Mouse (Mus musculus) lung, postnatal 10 days (tissue): Measurements from ENCODE around the gene Tent5a.
A peak's percentile ranks its signal among the peaks of the same experiment; 100 is the strongest.

Source experiments
- DNase-seq: peaks from one replicate; pipeline ENCODE4 v3.0.0; 2021

The Tent5a gene

GRCm38 (mm10) chr9:85327242-85328211 is at the start of gene Tent5a:
Tent5a (minus strand) TSS chr9:85327348.
- DNase-seq: peak; percentile 90

DNA sequence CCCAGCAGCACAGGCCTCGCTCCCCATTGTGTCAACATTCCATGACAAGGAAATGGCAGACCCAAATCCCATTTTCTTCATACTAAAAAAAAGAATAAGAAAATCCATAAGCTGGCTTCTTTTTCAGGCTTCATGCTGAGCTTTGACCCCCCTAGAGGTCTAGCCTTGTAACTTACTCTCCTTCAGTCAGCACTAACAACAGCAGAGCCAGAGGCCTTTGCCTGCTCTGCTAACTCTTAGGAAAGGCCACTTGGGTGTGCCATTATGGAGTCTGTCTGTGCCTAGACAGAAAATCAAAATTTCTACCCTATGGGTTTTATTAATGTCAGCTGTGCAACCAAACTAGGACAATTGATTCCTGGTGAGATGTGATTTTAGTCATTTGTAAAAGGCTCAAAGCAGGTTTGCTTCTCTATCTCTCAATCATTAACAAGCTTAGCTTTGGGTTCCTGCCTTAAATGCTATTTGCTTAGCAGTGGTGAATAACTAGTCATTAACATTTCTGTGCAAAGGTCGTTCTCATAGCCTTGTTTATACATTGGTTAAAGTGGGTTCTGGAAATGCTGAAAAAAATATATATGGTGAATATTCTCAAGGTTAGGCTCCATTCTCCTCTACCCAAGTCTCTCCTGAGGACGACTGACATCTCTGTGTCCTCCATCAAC is 49.6 kb upstream of the Tent5a start:
- DNase-seq: no peak

DNA sequence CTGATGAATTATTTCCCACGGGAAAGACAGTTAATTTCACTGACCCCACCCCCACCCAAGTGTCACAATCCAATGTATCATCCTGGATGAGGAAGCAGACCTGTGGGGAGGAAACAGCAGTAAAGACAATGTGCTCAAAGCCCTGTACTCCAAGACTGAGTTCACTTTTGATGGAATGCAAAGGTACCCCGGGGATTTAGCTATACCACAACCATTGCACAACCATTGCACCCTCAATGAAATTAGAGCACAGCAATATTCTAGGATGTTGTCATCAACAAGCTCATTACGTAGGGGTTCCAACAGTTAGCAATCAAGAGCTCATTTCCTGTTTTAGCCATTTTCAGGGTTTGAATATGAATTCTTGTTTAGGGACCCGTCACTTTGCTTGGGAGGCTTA is 48.0 kb upstream of the Tent5a start:
- DNase-seq: no peak

- DNase-seq: no peak
These were observed 44.9 kb upstream of the Tent5a start for GRCm38 (mm10) chr9:85372034-85372433.

DNA sequence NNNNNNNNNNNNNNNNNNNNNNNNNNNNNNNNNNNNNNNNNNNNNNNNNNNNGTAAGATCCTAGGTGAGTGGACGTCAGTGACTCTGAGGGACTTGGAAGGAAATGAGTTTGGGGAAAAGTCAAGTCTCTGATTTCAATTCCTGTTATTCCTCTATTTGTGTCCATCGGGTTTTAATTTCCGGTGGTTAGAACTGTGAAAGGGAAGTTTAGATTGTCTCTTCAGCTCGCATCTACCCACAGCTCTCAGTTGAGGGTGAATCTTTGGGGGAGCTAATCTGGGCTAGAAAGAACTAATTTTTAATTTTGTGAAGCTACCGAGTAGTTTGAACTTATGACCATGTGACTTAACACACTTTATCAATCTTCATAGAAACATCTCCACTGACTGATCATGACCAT is 42.4 kb upstream of the Tent5a start:
- DNase-seq: no peak

DNA sequence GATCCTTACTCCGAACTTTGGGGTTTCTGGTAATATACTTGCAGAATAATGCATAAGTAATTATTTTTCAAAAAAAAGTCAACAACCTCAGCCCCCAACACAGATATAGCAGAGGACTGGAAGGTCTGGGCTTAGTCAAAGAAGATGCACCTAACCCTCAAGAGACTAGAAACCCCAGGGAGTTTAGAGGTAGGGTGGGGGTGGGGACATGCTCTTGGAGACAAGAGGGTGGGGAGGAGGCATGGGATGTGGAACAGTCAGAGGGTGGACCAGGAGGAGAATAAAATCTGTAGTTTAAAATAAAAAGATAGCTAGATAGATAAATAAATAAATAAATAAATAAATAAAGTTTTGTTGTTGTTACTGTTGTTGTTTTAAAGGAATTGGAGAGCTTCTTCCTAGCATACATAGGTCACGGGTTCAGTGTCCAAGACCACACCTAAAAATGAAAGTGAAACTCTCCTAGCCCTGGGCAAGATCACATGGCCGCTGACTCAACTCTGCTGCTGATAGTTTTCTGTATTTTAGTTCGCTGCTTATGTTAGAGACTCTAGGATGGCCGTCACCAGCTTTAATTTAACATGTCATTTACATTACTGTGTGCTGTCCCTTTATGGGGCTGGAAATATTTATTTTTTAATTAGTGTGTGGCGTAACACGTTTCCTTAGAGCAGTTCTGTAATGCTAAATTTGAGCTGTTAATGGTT is 30.2 kb upstream of the Tent5a start:
- DNase-seq: no peak

DNA sequence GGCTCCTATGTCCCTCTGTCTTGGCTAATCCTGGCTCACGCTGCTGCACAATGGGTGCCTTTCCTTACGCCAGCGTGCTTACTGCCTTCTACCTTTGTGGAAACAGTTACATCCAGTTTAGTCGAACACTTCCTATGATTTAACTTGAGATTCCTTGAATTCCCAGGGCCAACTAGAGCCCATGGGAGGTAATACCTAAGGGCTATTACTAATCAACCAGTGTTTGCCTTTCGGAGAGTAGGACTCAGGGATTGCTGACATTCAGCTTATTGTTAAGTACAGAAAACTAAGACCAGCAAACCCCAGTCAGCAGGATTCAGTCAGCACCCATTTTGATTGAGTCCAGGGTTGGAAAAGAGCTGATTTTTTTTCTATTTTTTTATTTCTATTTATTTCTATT is 28.4 kb upstream of the Tent5a start:
- DNase-seq: no peak

DNA sequence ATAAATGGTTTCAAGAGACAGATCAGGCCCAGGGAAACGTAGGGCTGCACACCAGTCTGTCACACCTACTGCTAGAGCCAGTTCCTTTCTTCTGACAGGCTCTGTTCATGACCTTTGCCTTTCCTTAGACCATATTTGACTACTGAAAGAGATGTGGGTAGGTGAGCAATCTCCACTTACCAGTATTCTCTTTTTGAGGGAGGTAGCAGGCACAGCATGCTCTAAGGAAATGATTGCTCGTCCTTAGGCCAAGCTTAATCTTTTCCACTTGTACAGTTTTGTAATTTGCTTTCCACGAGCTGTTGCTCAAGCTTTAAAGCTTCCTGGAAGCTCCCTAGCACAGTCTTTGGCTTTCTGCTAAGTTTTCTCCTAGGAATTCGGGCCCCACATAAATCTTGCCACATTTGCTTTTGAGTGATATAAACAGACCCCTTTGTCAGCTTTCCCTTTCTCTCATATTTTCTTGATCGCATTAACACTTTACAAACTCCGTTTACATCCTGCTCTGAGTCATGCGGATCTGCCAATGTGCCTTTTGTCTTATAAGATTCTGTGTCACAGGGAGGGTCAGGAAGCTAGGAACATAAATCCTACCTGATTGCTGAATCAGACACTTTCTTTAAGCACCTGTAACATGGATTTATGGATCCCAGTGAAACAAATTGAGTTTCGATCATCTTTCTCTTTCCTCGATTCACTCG is 20.8 kb upstream of the Tent5a start:
- peak; percentile 14 for DNase-seq

DNA sequence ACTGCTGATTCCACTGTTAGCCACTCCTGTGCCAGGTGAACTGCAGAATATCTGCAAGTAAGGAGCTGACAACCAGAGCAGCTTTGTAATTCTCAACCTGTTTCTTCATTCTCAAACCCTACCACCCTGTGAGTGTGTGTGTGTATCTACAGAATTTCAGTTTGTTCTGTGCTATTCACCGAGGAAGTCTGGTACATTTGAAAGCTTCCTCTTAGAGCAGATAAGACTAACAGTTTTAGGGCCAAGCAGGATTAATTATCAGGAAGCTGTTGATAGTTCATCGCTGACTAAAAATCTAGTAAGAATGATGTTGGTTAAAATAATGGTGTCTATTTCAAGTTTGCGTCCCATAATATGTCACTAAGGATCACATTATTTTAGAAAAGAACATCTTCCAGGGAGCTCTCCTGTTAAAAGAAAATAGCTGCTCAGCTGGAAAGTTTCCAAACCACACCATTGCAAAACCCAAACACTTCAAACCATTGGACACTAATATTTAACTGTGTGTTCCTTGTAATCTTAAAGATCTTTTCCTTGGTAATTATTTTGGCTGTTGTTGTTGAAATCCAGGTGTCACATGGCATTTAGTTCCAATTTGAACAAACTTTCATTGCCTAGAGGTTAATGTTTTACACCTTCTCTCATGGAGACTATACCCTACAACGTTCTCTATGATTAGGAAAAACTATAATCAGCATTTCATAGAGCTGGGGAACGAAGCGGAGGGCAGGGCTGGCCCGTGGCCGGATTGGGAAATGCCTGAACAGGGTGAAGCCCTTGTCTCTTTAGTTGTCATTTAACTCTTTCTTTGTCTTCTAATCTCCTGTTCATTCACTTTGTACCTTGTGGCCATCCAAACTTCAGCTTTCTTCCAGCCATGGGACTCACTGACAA is 16.0 kb upstream of the Tent5a start:
- DNase-seq: peak; percentile 9

DNA sequence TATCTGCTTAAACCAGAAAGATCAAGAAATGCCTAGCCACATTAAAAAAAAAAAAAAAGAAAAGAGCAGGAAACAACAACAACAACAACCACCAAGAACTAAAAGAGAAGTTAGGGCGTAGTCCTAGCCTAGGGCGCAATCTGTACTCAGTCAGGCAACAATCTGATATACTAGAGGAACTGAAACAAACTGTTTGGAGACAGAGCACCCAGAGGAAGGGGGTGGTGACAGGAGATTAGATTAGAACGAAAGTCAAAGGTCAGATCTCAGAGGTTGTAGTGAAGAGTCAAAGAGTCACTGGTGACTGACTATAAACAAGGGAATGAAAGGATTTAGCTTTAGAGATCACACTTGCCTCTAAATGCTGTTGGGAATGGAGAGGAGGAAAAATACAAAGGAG is 13.2 kb upstream of the Tent5a start:
- DNase-seq: no peak

DNA sequence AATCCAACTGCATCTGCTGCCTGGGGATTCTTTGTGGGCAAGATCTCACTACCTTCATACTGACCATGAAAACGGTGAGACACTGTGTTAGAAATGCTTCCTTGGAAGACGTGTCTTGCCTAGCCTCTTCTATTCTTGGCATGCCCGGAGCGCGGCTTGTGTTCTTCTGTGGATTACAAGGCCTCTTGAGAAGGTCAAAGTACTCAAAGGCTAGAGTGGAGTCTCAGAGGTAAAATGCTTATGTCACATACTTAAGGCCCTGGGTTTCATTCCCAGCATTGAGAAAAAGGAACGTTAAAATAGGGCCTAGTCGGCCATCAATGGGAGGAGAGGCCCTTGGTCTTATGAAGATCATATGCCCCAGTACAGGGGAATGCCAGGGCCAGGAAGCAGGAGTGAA is 8.9 kb upstream of the Tent5a start:
- DNase-seq: no peak

- DNase-seq: no peak
These were observed 4.4 kb upstream of the Tent5a start for GRCm38 (mm10) chr9:85331521-85331920.

- peak; percentile 91 for DNase-seq
These were observed 1.1 kb upstream of the Tent5a start for GRCm38 (mm10) chr9:85328259-85328658.

DNA sequence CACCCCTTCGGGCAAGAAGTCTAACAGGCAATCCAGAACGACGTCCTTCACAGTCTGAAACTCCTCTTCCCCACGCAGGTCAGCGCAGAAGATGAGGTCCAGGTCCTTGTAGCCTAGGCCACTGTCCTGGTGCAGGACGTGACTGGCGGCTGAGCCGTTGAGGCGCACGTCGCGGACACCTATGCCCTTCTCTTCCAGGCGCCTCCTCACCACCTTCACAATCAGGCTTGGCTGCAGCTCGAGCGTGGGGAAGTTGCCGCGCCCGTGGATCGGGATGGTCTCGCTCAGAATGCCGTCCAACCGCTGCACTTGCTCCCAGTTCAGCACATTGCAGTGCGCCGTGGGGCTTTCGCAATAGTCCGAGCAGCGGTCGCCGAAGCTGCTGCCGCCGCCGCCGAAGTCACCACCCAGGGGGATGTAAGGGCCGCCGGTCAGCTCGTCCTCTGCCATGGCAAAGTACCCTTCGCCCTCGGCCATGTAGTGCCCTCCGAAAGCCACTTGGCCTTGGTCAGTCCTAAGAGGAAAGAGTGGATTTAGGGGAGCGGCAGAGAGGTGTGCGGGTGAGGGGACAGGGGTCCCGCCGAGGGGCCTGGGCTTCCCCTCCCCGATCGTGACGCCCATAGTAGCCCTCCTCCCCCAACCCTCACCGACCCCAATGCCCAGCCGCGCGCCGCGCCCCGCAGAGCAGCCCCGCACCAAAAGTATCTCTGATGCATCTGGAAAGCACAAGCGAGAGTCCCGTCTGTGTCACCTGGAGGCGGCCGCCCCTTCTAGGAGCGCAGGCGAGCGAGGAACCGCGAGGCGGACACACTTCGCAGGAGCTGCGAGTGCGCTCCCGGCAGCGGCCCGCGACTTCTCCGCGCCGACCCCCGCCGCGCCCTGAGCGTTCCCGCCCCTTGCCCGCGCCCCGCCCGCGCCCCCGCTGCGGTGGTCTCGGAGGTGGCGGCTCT is 581 bp downstream of the Tent5a start:
- DNase-seq: peak; percentile 56

DNA sequence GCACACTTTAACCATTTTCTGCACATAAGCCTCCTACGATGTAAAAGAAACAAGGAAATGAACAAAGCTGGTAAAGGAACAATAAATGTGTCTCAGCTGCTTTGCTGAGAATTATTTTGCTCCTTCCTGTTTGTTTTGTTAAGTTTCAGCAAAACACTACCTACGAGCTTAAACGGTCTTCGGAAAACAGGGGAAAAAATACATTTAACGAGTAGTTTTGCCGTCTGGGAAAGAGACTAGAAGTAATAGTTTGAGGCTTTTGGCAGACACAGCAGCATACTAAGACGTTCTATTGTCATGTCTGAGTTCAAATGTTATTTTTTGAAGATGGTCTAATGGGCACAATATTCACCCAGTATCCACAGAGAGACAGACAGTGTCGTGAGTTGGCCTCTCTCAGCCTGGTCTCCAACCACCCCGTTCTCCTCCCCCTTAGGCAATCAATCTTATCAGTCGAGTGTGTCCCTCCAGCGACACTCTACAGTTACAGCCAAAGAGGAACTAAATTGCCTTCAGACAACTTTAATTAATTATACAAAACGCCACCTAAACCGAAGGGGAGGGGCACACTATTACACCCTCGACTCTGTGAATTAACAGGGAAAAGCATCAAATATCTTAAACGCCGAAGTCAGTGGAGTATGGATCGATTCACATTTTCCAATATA is 1.8 kb downstream of the Tent5a start:
- DNase-seq: no peak

DNA sequence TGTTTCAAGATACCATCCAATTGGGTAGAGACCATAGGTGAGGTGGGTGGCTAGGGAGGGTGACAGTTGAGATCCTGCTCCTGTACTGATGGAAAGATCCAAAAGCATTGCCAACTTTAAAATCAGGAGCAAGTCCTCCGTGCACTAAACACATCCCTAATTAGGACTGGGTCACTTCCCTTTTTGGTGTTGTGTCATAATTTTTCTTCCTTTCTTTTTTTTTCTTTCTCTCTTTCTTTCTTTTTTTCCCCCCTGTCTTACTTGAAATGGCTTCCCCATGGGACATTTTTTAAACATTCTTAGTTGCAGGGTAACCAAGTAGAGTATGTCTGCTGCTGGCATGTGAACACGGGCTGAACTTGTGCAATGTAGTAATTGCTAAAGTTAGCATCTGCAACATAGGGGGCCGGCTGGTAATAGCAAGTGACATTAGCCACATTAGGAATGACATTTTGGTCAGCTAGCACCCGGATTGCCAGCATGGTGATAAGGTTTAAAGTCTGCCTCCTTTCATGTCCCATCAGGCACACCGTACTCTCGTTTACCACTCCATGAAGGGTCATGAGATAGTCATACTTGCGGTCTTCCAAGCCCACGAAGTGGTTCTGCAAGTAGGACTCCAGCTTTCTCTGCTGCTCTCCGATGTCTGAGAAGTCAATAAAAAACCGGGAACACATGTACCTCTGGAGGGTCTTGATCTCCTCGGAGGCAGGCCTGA is 2.8 kb downstream of the Tent5a start:
- DNase-seq: no peak

GRCm38 (mm10) chr9:85320167-85320951 is 6.8 kb downstream of the Tent5a start:
- DNase-seq: no peak

GRCm38 (mm10) chr9:85316122-85316521 is 11.0 kb downstream of the Tent5a start:
- no peak for DNase-seq

DNA sequence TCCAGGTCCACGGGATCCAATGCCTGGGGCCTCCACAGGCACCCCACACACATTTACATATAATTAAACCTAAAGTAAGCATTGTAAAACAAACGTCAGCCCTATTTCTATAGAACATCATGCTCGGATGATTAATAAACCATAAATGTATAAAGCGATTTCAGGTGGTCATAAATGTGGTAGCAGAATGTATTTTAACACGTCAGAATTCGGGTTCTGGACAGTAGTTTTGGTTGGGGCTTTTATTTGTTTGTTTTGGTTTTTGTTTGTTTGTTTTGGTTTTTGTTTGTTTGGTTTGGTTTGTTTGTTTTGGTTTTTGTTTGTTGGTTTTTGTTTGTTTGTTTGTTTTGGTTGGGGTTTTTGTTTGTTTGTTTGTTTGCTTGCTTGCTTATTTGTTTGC is 14.7 kb downstream of the Tent5a start, which contains the start of gene Gm11114:
Gm11114 (plus strand) TSS at position 301 of the 400 bp plus-strand sequence.
- no peak for DNase-seq
